Mouse (Mus musculus): ENCODE results near the gene Kif1a. TPM values are rescaled to one million over a fixed set of nuclear protein-coding genes. Genes with fewer than 3 reads are reported as not detected.

The Kif1a gene
- polyA plus RNA-seq (2012; rRNA removed), result 0.07 and 0.10 TPM in 2 replicates

DNA sequence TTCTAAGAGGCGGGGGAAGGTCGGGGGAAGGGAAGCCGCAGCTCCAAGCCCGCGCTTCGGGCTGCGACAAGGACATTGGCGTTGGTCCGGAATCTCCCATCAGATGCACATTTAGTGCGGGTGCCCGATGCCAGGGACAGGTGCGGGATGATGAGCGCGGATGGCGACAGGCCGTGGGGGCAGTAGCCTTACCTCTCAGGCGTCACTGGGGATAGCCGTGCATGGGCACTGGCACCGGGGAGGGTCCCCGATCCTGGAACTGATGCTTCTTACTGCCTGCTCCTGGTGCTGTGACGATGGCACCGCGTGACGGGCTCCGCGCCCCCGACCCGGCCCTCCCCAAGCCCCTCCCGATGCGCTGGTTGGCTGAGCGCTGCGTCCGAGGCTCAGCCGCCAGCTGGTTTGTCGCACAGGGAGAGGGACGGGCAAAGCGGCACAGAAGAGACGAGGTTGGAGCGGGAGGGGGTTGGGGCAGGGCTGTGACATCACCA lies at the start of gene Kif1a:
TSS of gene Kif1a (minus strand) at position 381 of the 491 bp plus-strand sequence.

DNA sequence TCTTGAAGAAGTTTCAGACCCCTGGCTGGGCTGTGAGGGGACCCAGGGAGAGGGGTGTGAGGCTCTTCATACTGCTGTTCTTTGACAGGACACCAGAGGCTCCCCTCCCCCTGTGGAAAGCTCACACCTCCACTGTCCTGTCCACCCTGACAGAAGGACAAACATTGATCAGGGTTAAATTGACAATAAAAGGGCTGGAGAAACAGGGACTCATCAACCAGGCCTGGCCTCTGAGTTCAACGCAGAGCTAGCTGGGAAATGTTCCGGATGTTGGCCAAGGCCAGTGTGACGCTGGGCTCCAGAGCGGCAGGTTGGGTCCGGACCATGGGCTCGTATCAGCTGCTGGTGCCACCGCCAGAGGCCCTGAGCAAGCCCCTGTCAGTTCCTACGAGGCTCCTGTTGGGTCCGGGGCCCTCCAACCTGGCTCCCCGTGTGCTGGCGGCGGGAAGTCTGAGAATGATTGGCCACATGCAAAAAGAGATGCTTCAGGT lies 33.3 kb upstream of the Kif1a start, which contains the start of gene Agxt:
TSS of gene Agxt (plus strand) at position 205 of the 491 bp plus-strand sequence.

DNA sequence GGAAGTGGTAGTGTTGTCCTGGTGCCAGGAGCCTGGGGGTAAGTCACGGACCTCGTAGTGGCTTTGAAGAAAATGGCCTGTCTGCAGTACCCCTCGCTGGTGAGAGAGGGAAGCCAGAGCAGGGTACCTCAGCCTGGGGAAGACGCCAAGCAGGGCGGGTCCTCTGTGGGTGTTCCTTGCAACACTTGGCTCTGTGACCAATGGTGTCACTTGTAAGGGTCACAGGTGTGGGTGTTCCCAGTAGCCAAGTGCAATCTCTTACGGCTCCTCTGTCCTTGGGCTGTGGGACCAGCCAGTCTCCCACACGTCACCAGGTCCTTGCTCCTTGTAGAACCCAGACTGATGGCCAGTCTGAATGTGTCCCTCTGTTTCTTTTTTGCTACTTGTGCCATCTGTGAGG lies 95.7 kb downstream of the Kif1a start, which contains the start of gene Aqp12:
TSS of gene Aqp12 (plus strand) at position 274 of the 400 bp plus-strand sequence.

Other genes with a start within 250 kb of the Kif1a start
- gene Ankmy1, start 199.0 kb downstream of the Kif1a start, polyA plus RNA-seq (2012; rRNA removed), result 0.01 and 0.03 TPM in 2 replicates
- gene Dusp28, start 195.0 kb downstream of the Kif1a start, polyA plus RNA-seq (2012; rRNA removed), result 14.2 and 15.5 TPM in 2 replicates
- gene Rnpepl1, start 191.2 kb downstream of the Kif1a start, polyA plus RNA-seq (2012; rRNA removed), result 13.7 and 15.5 TPM in 2 replicates
- gene Capn10, start 167.6 kb downstream of the Kif1a start, polyA plus RNA-seq (2012; rRNA removed), result 33.1 and 38.7 TPM in 2 replicates
- 0.67 and 0.88 TPM in 2 replicates for gene Gpr35, start 151.1 kb downstream of the Kif1a start, polyA plus RNA-seq (2012; rRNA removed)
- 0.04 TPM in 1 of 2 replicates, not detected in the other for gene Aqp12, start 95.6 kb downstream of the Kif1a start, polyA plus RNA-seq (2012; rRNA removed)
- gene Agxt, start 33.3 kb upstream of the Kif1a start, polyA plus RNA-seq (2012; rRNA removed), result 41.9 and 61.0 TPM in 2 replicates
- gene 2310007B03Rik, start 59.0 kb upstream of the Kif1a start, polyA plus RNA-seq (2012; rRNA removed), result 0.96 and 1.1 TPM in 2 replicates
- gene Crocc2, start 66.8 kb upstream of the Kif1a start, polyA plus RNA-seq (2012; rRNA removed), result under 0.01 TPM in 2 replicates
- 0.45 and 0.46 TPM in 2 replicates for gene Sned1, start 133.9 kb upstream of the Kif1a start, polyA plus RNA-seq (2012; rRNA removed)
- gene Mterf4, start 204.0 kb upstream of the Kif1a start, polyA plus RNA-seq (2012; rRNA removed), result 10.2 TPM in 2 replicates
- gene Ppp1r7, start 240.9 kb upstream of the Kif1a start, polyA plus RNA-seq (2012; rRNA removed), result 4.6 and 5.3 TPM in 2 replicates
- 3.2 and 3.7 TPM in 2 replicates for gene Pask, start 241.5 kb upstream of the Kif1a start, polyA plus RNA-seq (2012; rRNA removed)